Mouse (Mus musculus) ES-Bruce4 (cell line): ENCODE measurements around the gene Stk11ip.

Experiments used
- CTCF ChIP-seq: IDR thresholded peaks from one replicate; pipeline ENCODE4 v1.8.1; 2011; ENCODE audit warnings: low read depth, low read length
- POLR2A ChIP-seq: IDR thresholded peaks from one replicate; pipeline ENCODE4 v1.8.1; 2011; ENCODE audit warnings: low read length; ENCODE audit not compliant: insufficient read depth

DNA sequence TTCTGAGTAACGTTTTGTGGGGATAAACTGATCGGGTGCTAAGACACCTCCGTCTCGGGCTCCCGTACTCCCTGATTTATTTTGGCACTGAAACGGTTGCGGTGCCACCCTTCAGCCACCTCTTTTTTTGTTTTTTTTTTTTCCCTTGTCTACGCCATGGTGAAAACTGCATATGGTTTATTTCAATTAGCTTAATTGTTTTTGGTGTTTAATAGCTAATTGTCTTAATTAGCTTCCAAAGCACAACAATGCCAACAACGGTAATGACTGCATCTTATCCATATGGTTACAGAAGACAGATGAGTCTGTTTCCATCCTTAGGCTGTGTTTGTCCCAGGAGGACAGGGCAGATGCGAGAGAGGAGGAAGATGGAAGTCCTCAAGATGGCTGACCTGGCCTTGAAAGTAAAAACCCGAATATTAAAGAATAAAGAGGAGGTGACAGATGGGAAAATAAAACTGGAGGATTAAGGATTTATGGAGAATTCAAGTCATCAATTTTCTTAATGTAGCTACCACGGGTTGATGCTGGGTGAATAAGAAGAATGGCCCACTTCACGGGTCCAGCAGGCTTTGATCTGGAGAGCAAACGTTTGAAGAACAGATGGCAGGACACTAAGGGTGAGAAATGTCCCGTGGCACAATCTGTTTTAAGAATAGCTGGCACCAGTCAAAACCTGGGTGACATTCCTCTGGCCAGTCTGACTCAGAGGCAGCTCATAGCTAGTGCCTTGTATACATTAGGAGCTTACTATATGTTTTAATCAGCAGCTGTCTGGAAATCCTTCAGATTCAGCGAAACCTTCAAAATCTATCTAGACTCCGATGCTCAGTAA lies 53.4 kb downstream of the Stk11ip start:
- no peak for TF ChIP-seq CTCF
- no peak for TF ChIP-seq POLR2A
